13 mouse cellular contexts compared by ENCODE assay signal in genomic region chr19:53073521-53073920, GRCm38 (mm10). TPM values are rescaled to one million over a fixed set of nuclear protein-coding genes. Genes with fewer than 3 reads are reported as not detected.
DNase-seq lines count a peak whose midpoint lies in the region; ATAC-seq and TF ChIP-seq lines count a peak whose summit lies in the region.
"Had no signal": no experiment of that assay in that cellular context is flagged by ENCODE, and none has a peak within 500 bp of the region (broad histone marks: within the 10 kb centered on the region; RNA-seq: fewer than 3 reads in every experiment).

No protein-coding gene starts in this region.

- 94% methylated on average over 4 of the region's 4 CpGs for WGBS in forebrain, embryonic 11.5 days
- 97% methylated on average over 4 of the region's 4 CpGs for WGBS in forebrain, embryonic 16.5 days
- 99% methylated on average over 4 of the region's 4 CpGs for WGBS in liver, adult 2 months
- 81% methylated on average over 4 of the region's 4 CpGs for WGBS in liver, embryonic 12.5 days (ENCODE audit: insufficient replicate concordance)
- 80% methylated on average over 4 of the region's 4 CpGs for WGBS in liver, embryonic 14.5 days (ENCODE audit: insufficient replicate concordance)

- in situ Hi-C loops in CH12.LX (cut with MboI; ENCODE audit: low pct_ligation_motif_present, low pct_unique_long_range_greater_than_20kb, low sequenced_read_pairs) = no loop called here

- no peaks in the 10 kb centered on the region for H3K4me1 ChIP-seq in forebrain, embryonic 11.5 days (replicated peaks; ENCODE audit: control insufficient read depth, insufficient read depth, low read length)
- peaks cover 14% of the 10 kb centered on the region; the same call in 1 of the 2 replicates for H3K4me1 ChIP-seq in forebrain, embryonic 16.5 days (replicated peaks; ENCODE audit: control insufficient read depth, insufficient read depth, low read length)
- H3K4me1 ChIP-seq in liver, adult 2 months (ENCODE audit: control insufficient read depth, insufficient read depth, low read length) = peaks cover 18% of the 10 kb centered on the region
- H3K4me1 ChIP-seq in liver, embryonic 12.5 days = no peaks in the 10 kb centered on the region; the same call in 1 of the 2 replicates
- peaks cover 0 to 5% of the 10 kb centered on the region in 2 experiments; a peak in 2 of 4 replicates for H3K4me1 ChIP-seq in CH12.LX (ENCODE audit: control insufficient read depth in 1 of 2, insufficient read depth in 2 of 2)
- H3K4me1 ChIP-seq in liver, embryonic 14.5 days (replicated peaks; ENCODE audit: control insufficient read depth in 2 of 2, insufficient read depth in 2 of 2, low read length in 1 of 2) = no peaks in the 10 kb centered on the region; a peak in 2 of 4 replicates

- no peak overlapping the region for H3K4me3 ChIP-seq in forebrain, embryonic 11.5 days (ENCODE audit: low read depth, low read length)
- no peak overlapping the region for H3K4me3 ChIP-seq in forebrain, embryonic 16.5 days (replicated peaks; ENCODE audit: low read length)
- H3K4me3 ChIP-seq in liver, adult 2 months (ENCODE audit: insufficient read depth, low read depth, low read length) = no peak overlapping the region
- no peak overlapping the region for H3K4me3 ChIP-seq in liver, embryonic 12.5 days
- no peak overlapping the region for H3K4me3 ChIP-seq in CH12.LX (replicated peaks in 1 of 3; ENCODE audit: low read depth in 2 of 3, low read length in 2 of 3, poor library complexity in 1 of 3)
- H3K4me3 ChIP-seq in liver, embryonic 14.5 days (ENCODE audit: insufficient read depth in 1 of 2, low read depth in 2 of 2, low read length in 2 of 2) = no peak overlapping the region
- H3K4me3 ChIP-seq: heart, embryonic 15.5 days; limb, embryonic 12.5 days; myocyte had no signal

- peak; percentile 34 for TF ChIP-seq RAD21 in CH12.LX (IDR thresholded peaks at IDR 0.05; ENCODE audit: low read depth, low read length)

- H3K36me3 ChIP-seq in forebrain, embryonic 11.5 days (ENCODE audit: control insufficient read depth, insufficient read depth, low read length) = no peaks in the 10 kb centered on the region
- H3K36me3 ChIP-seq in forebrain, embryonic 16.5 days (ENCODE audit: control insufficient read depth, insufficient read depth) = no peaks in the 10 kb centered on the region
- no peaks in the 10 kb centered on the region for H3K36me3 ChIP-seq in liver, adult 2 months (ENCODE audit: control insufficient read depth, insufficient read depth, low read length)
- no peaks in the 10 kb centered on the region for H3K36me3 ChIP-seq in liver, embryonic 12.5 days
- H3K36me3 ChIP-seq in CH12.LX (replicated peaks in 1 of 2; ENCODE audit: control insufficient read depth in 1 of 2, insufficient read depth in 1 of 2, low read length in 1 of 2) = no peaks in the 10 kb centered on the region
- no peaks in the 10 kb centered on the region for H3K36me3 ChIP-seq in liver, embryonic 14.5 days (replicated peaks; ENCODE audit: control insufficient read depth, insufficient read depth, low read depth)
- H3K36me3 ChIP-seq: heart, embryonic 15.5 days; limb, embryonic 12.5 days had no signal

- TF ChIP-seq POLR2A in liver, adult 2 months (IDR thresholded peaks at IDR 0.05; ENCODE audit: extremely low read depth, insufficient read depth, low read length) = no peak
- TF ChIP-seq POLR2A in CH12.LX (IDR thresholded peaks at IDR 0.05; ENCODE audit: low read depth, low read length) = no peak

- no peaks in the 10 kb centered on the region for H3K79me2 ChIP-seq in liver, adult 2 months (ENCODE audit: control insufficient read depth, insufficient read depth, low read length)
- no peaks in the 10 kb centered on the region for H3K79me2 ChIP-seq in CH12.LX (replicated peaks; ENCODE audit: control insufficient read depth, extremely low read depth, insufficient read depth, poor library complexity, severe bottlenecking)

- peak; percentile 30 for DNase-seq in forebrain, embryonic 11.5 days (ENCODE audit: low spot score)
- DNase-seq in liver, adult 2 months (ENCODE audit: extremely low read depth, low read depth, low spot score) = no peak
- peak; percentile 15 for DNase-seq in CH12.LX (ENCODE audit: extremely low read depth)
- no peak for DNase-seq in liver, embryonic 14.5 days (ENCODE audit: low read depth in 3 of 3, low spot score in 3 of 3)
- no peak for DNase-seq in heart, postnatal 36 days
- no peak for DNase-seq in spleen, postnatal 10 days (ENCODE audit: low spot score in 2 of 2)
- DNase-seq: cerebellum, postnatal 10 days; spleen, adult 18-20 months had no signal

- no peak for TF ChIP-seq EP300 in CH12.LX (IDR thresholded peaks at IDR 0.05; ENCODE audit: low read length)
- no peak for TF ChIP-seq EP300 in liver, embryonic 14.5 days (IDR thresholded peaks at IDR 0.05; ENCODE audit: low read depth)

- intact Hi-C loops in heart, postnatal 36 days (cut with DNase I) = no loop called here

- ATAC-seq in forebrain, embryonic 11.5 days (replicated peaks; ENCODE audit: low FRiP score) = no peak
- no peak for ATAC-seq in forebrain, embryonic 16.5 days
- no peak for ATAC-seq in liver, embryonic 12.5 days
- no peak for ATAC-seq in liver, embryonic 14.5 days (ENCODE audit: insufficient read depth)

- no peak overlapping the region for H3K4me2 ChIP-seq in forebrain, embryonic 11.5 days (ENCODE audit: low read depth, low read length, severe bottlenecking)
- no peak overlapping the region for H3K4me2 ChIP-seq in forebrain, embryonic 16.5 days (ENCODE audit: low read length)
- H3K4me2 ChIP-seq in liver, embryonic 12.5 days = no peak overlapping the region
- no peak overlapping the region for H3K4me2 ChIP-seq in CH12.LX (ENCODE audit: insufficient read depth, low read depth, poor library complexity, severe bottlenecking)
- H3K4me2 ChIP-seq in liver, embryonic 14.5 days (ENCODE audit: low read depth) = no peak overlapping the region
- H3K4me2 ChIP-seq: heart, embryonic 15.5 days; limb, embryonic 12.5 days had no signal

- no peaks in the 10 kb centered on the region for H3K27me3 ChIP-seq in forebrain, embryonic 11.5 days (ENCODE audit: control insufficient read depth, insufficient read depth, low read length)
- H3K27me3 ChIP-seq in forebrain, embryonic 16.5 days (replicated peaks; ENCODE audit: control insufficient read depth, insufficient read depth, low read length) = no peaks in the 10 kb centered on the region
- 0 out of 2 replicates have a peak, but pooled peaks cover 3% of the 10 kb centered on the region for H3K27me3 ChIP-seq in liver, adult 2 months (ENCODE audit: control insufficient read depth, insufficient read depth, low read length)
- H3K27me3 ChIP-seq in liver, embryonic 12.5 days (replicated peaks) = no peaks in the 10 kb centered on the region
- H3K27me3 ChIP-seq in CH12.LX (replicated peaks) = no peaks in the 10 kb centered on the region
- H3K27me3 ChIP-seq in liver, embryonic 14.5 days (ENCODE audit: control insufficient read depth, insufficient read depth, low read length) = no peaks in the 10 kb centered on the region
- H3K27me3 ChIP-seq: heart, embryonic 15.5 days; limb, embryonic 12.5 days had no signal

- no peak overlapping the region for H3K27ac ChIP-seq in forebrain, embryonic 11.5 days (ENCODE audit: low read depth, low read length)
- no peak overlapping the region for H3K27ac ChIP-seq in forebrain, embryonic 16.5 days (ENCODE audit: low read length)
- H3K27ac ChIP-seq in liver, adult 2 months (replicated peaks; ENCODE audit: insufficient read depth, low read depth, low read length) = no peak overlapping the region
- no peak overlapping the region for H3K27ac ChIP-seq in liver, embryonic 12.5 days
- H3K27ac ChIP-seq in CH12.LX (ENCODE audit: insufficient read depth, low read depth) = no peak overlapping the region
- H3K27ac ChIP-seq in liver, embryonic 14.5 days = no peak overlapping the region
- H3K27ac ChIP-seq: heart, embryonic 15.5 days; limb, embryonic 12.5 days had no signal

- H3K9ac ChIP-seq in forebrain, embryonic 11.5 days (ENCODE audit: low read length) = no peak overlapping the region
- H3K9ac ChIP-seq in forebrain, embryonic 16.5 days (replicated peaks; ENCODE audit: low read depth, low read length) = no peak overlapping the region
- no peak overlapping the region for H3K9ac ChIP-seq in liver, adult 2 months (ENCODE audit: low read depth, low read length)
- H3K9ac ChIP-seq in liver, embryonic 12.5 days = no peak overlapping the region
- no peak overlapping the region for H3K9ac ChIP-seq in CH12.LX (ENCODE audit: insufficient read depth, low read depth)
- H3K9ac ChIP-seq in liver, embryonic 14.5 days (replicated peaks) = no peak overlapping the region
- H3K9ac ChIP-seq: heart, embryonic 15.5 days; limb, embryonic 12.5 days had no signal

- TF ChIP-seq CTCF in liver, adult 2 months (IDR thresholded peaks at IDR 0.05; ENCODE audit: low read depth, low read length) = peak; percentile 34
- peak; percentile 31 to 38; a peak in 3 of 4 replicates for TF ChIP-seq CTCF in CH12.LX (conservative IDR thresholded peaks at IDR 0.05 in 1 of 2, IDR thresholded peaks at IDR 0.05 in 1 of 2; ENCODE audit: low read depth in 2 of 2, low read length in 2 of 2)
- peak; percentile 73 for TF ChIP-seq CTCF in liver, embryonic 14.5 days (IDR thresholded peaks at IDR 0.05; ENCODE audit: low read depth)

- H3K9me3 ChIP-seq in forebrain, embryonic 11.5 days (ENCODE audit: control insufficient read depth, low read length) = no peaks in the 10 kb centered on the region
- no peaks in the 10 kb centered on the region for H3K9me3 ChIP-seq in forebrain, embryonic 16.5 days (ENCODE audit: control insufficient read depth, low read length)
- H3K9me3 ChIP-seq in liver, embryonic 12.5 days (replicated peaks) = 0 out of 2 replicates have a peak, but pooled peaks cover 5% of the 10 kb centered on the region
- no peaks in the 10 kb centered on the region for H3K9me3 ChIP-seq in CH12.LX (replicated peaks; ENCODE audit: low read length)
- no peaks in the 10 kb centered on the region for H3K9me3 ChIP-seq in liver, embryonic 14.5 days (ENCODE audit: control insufficient read depth, low read length)
- H3K9me3 ChIP-seq: heart, embryonic 15.5 days; limb, embryonic 12.5 days had no signal

- dilution Hi-C loops in CH12.LX (cut with MboI; ENCODE audit: extremely low pct_ligation_motif_present, extremely low pct_unique_long_range_greater_than_20kb, low sequenced_read_pairs) = no loop called here

TF ChIP-seq in CH12.LX, 34 proteins besides CTCF, POLR2A, EP300 and RAD21 (continues in another document):
- no peak for TF ChIP-seq USF1 (IDR thresholded peaks at IDR 0.05; ENCODE audit: low read depth, low read length)

RNA-seq across cellular contexts. Expression of gene Xpnpep1, which starts 33.5 kb away (rescaled TPM):
- 150 and 168 TPM in 2 replicates for polyA plus RNA-seq in forebrain, embryonic 11.5 days (2014; fragmentation: Nextera tagmentation; extraction: Ambion mirVana)
- 132 and 140 TPM in 2 replicates for polyA plus RNA-seq in forebrain, embryonic 16.5 days (2015; fragmentation: Nextera tagmentation; extraction: Ambion mirVana)
- 38.3 and 38.4 TPM in 2 replicates for total RNA-seq in liver, adult 2 months (2014; rRNA removed)
- polyA plus RNA-seq in liver, adult 2 months (2012; rRNA removed) = 37.1 and 38.8 TPM in 2 replicates
- polyA plus RNA-seq in liver, embryonic 12.5 days (2016; fragmentation: Nextera tagmentation; extraction: Ambion mirVana) = 124 and 133 TPM in 2 replicates
- 82.1 and 96.0 TPM in 2 replicates for total RNA-seq in CH12.LX (2012; rRNA removed)
- total RNA-seq in CH12.LX (2014; rRNA removed) = 78.6 and 82.8 TPM in 2 replicates
- polyA plus RNA-seq in CH12.LX (2012; ENCODE audit: insufficient read length, low read depth) = 86.2 and 99.6 TPM in 2 replicates
- 47.4 and 51.9 TPM in 2 replicates for polyA plus RNA-seq in liver, embryonic 14.5 days (2012; rRNA removed)
- 93.9 and 95.1 TPM in 2 replicates for polyA plus RNA-seq in liver, embryonic 14.5 days (2014; fragmentation: Nextera tagmentation; extraction: Ambion mirVana)
- 10 to 100 TPM; 79.1 to 85.7 TPM for total RNA-seq in heart, postnatal 36 days (2021)

Comparison
In these comparisons a context has a peak if more than half of its experiments do, and no peak if none do; other contexts are left out.
1. DNase-seq: peak in forebrain, embryonic 11.5 days (single experiment) and CH12.LX (single experiment); none in liver, adult 2 months (single experiment), liver, embryonic 14.5 days (0 of 3), heart, postnatal 36 days (0 of 2) and spleen, postnatal 10 days (0 of 2).
2. Peak in every context shown above with its lines, with median percentiles within 50 percentile points of each other: CTCF ChIP-seq.